Mouse (Mus musculus) testis, postnatal 10 days (tissue): ENCODE measurements around the gene Armh3.

Source experiments
- DNase-seq: peaks from one replicate; pipeline ENCODE4 v3.0.0; 2021; ENCODE audit warnings: low spot score

The Armh3 gene

DNA sequence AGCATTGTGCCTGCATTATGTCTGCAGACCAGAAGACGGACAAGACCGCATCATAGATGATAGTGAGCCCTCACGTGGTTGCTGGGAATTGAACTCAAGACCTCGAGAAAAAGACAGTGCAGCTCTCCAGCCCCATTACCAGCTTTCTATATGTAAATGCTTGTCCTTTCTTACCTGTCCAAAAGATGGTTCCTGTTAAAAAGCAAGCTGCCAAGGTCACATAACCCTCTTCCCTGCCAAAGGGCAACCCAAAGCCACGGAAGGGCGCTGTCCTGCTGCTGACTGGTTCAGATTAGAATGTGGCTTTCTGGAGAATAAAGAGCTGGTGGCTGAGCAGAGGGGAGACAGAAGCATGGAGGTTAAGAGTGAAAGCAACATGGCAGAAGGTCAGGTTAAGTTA lies 90.9 kb downstream of the Armh3 start:
- DNase-seq: no peak

DNA sequence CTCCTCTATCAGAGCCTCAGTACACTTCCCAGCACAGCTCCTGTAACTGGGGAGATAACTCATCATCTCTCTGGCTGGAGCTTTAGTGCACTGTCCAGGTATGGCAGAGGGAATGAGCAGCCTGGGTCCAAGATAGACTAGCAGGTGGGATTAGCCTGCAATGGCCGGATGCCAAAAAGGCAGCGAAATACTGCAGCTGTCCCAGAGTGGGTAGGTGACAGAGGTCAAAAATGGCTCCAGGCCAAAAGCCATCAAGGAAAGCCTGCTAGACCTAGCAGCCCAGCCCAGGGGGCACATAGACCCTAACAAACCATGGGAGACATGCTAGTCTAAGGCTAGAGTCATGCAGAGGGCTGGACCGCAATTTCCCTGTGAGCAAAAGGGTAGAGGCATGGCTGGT lies 94.4 kb downstream of the Armh3 start:
- DNase-seq: peak; percentile 50

DNA sequence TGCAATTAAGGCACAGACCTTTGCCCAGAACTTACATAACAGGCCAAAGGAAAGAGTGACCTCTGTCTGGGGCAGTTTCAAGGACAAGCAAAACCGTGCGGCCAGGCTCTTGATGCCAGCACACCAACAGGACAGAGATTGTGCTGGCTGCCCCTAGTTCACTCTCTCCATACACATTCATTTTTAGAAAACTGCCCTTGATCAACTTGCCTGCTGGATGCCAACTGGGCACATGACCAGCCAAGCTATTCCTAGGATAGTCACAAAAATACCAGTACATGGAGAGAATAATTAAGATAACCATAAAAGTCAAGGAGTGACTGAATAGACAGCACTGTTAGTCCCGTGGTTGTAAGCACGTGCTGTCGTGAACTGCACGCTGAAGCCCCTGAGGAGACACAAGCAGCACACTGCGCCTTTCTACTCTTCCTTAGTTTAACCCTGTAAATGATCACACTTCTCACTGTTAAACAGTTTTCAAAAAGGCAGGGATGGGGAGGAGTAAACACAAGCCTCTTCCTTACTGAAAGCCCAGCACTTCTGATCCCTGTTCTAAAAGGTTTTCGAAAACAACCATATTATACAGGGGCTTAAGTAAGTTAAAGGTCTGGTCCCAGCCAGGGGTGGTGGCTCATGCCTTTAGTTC lies 95.8 kb downstream of the Armh3 start:
- no peak for DNase-seq

DNA sequence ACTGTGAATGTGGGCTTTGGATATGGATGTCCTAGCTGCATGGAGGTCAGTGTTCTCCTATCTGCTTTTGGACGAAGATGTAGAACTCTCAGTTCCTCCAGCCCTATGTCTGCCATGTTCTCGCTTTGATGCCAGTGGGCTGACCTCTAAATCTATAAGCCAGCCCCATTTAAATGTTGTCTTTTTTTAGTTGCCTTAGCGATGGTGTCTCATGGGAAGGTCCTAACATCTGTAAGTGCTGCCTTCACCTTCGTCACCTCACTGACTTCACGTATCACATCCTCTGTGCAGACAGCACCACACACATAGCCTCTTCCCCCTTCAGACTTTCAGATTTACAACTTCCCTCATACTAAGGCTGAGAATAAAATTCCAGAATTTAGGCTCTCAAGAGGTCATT lies 97.5 kb downstream of the Armh3 start:
- no peak for DNase-seq

DNA sequence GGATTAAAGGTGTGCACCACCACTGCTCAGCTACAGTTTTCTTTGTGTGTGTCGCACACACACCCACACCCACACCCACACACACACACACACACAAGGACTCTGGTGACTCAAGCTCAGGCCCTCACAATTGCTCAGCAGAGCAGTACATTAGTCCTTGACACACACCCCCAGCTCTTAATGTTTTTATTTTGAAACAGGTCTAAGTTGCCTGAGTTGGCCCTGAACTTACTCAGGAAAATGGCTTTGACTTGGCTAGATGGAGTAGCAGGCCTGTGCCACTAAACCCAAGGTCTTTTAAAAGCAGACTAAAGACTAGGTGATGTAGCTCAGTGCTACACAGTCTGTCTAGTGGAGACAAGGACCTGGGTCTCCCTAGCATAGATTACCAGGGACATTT lies 102.6 kb downstream of the Armh3 start:
- DNase-seq: no peak

DNA sequence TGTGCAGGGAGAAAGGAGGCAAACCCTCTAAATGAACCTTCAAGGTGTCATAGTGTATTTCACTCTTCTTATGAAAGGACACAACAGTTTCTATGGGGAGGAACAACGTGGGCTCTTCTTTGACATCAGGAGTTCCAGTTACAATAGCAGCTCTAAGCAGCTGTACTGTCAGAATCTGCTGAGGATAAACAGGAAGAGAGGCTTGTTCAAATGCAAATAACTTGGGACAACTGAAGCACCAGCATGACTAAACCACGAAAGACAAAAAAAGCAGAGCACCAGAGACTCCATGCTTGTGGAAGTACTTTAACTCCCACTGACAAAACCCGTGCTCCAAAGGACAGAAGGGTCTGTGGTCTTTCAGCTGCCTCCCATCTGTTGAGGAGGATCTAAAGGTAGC lies 116.2 kb downstream of the Armh3 start:
- no peak for DNase-seq

DNA sequence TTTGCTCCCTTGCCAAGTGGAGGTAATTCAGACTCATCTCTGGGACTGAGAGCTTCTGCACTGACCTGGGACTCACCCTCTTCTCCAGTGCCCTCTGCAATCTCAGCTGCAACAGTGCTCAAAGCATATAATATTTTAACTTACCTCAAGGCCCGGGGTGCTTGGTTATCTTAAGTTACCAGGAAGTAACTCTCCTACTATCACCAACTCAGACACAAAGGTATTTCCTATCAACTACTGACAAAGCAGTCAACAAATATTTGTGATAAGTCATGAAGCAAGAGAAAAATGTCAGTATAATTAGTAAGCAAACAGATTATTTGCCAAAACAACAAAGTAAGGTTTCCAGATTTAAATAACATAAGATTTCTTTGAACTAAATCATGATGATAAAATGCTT lies 125.0 kb downstream of the Armh3 start:
- no peak for DNase-seq

DNA sequence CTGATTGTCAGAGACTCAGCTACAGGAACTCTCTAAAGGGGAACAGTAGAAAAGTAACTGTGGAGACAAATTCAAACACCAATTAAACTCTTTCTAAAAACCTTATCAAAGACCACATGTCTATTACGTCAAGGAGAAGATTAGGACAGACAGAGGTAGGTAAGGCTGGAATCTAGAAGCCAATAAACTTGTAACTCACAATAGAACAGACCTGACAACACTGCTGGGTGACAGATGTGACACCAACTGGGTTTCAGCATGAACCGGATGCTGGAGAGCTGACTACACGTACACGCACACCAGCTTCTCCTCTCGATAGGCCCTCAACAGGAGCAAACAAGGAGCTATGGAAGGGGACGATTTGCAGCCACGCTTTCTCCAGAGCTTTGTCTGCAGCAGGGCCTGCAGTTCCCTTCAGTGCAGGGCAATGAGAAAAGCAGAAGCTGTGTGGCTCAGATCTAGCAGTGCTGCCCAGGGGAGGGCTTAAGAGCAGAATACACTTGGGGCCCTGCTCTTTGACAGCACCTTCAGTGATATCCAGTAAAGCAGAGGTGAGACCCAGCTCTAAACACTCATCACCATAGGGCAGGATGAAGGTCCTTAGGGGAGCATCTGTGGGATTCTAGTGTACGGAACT lies 142.9 kb downstream of the Armh3 start:
- DNase-seq: no peak

DNA sequence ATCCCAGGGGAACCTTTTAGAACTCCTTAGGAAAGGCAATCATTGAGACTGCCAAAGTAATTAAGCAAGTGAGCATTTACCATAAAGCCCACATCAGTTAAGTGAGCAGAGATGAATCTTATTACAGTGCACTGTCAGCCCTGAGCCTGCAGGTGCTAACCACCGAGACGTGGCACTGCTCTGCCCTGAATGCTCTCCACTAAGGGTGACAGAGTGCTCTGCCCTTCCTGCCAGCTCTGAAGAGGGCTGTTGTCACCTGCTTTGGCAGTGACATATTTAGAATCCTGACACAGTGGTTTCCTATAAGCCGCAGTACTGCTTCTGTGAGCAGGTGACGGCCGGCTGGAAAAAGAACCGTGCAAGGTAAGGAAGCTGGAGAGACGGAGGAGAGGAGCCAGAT lies 143.8 kb downstream of the Armh3 start:
- DNase-seq: no peak

DNA sequence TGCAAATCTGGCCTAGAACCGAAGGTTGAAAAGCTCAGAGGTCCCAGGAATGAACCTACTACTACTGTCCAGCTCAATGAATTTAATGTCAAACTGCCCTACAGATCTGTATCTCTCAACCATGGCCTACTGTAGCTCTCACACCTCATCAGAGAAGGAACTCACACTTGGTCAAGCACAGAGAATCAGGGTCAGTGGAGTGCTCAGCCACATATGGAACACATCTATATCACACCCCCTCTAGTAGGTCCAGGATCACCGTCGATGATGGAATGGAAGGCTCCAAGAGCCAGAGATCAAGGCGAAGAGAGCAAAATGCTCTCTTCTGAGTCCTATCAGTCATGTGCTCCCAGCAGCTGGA lies 150.6 kb downstream of the Armh3 start:
- DNase-seq: no peak

DNA sequence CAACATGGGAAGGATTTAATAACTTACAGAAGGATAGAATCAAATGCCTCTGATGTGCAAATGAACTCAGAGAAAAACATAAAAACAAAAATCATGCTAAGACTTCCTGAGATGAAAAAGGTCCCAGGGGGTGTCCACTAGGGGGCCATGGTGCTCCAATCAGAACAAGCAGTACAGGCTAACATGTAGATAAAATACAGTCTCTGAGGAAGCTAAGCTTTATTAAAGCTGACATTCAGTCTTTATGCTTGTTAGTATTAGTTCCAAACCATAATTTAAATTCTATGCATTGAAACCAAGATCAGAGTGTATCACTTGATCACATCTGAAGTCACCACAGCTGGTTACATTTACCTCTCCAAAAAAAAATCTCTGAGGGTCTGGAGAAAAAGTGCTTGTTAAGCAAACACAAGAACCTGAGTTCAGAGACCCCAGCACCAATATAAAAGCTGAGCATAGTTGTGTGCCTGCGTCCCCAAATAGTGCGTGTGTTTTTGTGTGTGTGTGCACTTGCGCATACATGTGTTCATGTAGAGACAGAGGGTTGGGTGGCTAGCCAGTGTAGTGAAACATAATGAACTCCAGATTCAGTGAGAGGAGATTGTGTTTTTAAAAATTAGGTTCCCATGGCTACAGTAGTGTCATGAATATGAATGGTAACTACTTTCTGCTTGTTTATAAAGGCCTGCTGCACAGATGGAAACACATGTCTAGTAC lies 151.1 kb downstream of the Armh3 start:
- DNase-seq: peak; percentile 63

DNA sequence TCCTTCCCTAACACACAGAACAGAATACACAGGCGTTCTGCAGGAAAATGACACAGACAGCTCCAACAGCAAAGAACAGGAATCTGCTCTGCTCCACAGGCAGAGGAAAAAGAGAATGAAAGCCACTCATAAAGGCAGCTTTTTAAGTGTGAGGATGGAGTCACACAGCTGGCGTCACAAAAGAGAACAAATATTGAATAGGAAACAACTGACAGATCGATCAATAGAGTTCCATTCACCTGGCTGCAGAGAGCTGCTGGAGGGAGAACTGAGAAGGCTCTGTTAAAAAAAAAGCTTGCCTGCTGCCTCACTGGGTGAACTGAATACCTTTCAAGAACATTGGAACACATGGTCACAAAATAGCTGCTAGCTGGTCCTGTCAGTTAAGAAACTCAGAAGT lies 154.1 kb downstream of the Armh3 start:
- DNase-seq: no peak

DNA sequence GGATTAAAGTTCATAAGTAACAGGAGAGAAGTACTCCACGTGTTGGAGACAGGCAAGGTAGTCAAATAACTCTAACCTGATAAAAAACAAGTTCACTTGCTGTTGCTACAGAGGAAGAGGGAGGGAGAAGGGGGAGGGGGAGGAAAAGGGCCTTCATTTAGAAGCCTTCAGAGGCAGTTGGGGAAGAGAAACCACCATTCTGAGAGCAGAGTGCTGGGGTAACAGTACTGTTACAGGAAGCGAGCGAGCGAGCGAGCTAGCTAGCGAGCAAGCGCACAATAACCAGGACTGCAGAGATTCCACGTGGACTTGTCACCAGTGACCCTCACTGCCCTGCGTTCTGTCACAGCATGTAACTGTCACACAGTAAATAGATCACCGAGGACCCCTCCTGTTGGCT lies 154.9 kb downstream of the Armh3 start:
- no peak for DNase-seq

DNA sequence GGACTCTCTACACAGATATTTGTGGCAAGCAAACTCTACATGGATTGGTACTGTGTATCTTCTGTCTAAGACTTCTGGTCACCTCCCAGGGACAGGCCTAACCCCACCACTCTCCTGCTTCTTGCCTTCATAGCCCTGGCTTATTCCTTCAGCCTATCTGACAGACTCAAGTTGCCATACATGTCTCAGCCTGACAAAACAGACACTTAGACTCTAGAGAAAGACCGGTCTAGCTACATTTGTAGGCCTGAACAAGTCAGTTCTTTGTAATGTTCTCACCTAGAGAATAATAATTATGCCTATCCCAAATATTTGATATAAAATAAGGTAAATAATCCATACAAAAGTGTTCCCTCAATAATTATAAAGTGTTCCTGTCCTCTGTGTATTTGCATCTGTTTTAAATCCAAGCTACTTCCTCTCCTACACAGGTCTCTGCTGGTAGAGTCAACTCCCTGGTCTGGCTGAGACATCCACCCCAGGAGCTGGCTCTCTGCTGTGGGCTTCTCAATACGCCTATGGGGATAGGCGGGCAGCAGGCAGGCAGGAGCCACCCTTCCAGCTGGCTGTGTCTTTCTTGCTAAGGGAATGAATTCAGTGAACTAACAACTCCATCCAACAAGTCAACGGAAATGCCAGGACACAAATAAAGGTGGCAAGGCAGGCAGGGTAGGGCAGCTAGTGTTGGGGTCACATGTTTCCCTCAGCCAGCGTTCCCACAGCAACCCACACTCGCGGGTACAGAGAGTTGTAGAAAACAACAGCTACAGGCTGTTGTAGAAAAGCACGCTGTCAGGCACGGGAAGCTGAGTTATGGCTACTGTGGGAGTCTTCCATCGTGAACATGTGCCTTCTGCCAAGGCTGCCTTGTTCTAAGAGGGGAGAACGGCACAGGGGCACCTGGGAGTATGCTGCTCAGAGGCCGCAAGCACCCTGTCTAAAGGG lies 161.0 kb downstream of the Armh3 start:
- no peak for DNase-seq

DNA sequence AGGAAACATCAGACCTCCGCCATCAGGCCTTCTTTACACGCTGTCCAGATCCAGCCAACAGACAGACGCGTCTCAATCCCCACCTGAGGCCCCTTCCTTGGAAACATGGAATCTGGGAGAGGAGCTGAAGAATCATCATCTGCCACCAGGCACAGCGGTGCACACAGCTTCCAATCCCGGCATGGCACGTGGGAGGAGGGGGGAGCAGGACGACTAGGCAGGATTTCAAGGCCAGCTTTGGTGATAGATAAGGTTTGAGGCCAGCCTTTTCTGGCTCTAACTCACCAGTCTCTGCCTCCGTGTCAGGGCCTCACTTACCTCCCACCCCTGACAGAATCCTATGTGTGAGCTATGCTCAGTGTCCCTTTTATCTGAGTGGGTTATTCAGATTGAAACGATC lies 162.8 kb downstream of the Armh3 start:
- peak; percentile 79 for DNase-seq

DNA sequence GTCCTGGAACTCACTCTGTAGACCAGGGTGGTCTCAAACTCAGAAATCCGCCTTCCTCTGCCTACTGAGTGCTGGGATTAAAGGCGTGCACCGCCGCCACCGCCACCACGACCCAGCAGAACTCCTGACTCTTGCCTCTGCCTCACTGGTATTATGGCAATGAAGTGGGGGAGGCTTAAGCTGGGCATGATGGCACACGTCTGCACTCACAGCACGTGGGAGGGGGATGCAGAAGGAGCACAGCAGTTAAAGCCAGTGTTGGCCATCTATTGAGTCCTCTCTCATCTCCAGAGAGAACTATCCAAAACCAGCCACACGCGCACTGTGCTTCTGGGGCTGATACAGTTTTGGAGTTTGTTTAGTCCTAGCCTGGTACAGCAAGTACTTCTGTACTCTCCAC lies 164.6 kb downstream of the Armh3 start:
- no peak for DNase-seq

DNA sequence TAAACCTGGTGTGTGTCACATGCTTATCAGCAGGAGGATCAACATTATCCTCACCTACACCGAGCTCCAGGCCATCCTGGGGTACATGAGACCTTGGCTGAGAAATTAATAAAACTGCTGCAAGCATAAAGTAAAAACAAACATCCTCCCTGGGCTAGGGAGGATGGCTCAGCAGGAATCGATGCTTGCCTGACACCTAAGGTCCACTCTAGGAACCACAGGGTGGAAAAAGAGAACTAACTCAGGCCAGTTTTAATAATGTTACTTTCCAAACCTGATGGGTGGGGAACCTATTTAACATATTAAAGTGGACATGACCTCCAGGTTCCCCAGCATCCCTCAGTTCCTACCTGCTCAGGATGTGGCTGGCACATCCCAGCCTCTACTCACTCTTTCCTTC lies 167.6 kb downstream of the Armh3 start:
- DNase-seq: no peak

DNA sequence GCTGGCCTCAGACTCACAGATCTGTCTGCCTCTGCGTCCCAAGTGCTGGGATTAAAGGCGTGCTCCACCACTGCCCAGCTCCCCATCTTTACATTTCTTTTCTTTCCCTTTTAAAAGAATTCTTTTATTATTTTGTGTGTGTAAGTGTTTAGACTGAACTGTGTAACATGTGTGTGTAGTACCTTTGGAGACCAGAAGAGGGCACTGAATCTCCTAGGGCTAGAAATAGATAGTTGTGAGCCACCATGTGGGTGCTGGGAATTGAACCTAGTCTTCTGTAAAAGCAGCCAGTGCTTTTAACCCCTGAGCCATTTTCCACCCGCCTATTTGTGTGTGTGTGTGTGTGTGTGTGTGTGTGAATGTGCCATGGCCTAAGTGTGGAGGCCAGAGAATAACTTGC lies 170.6 kb downstream of the Armh3 start:
- DNase-seq: no peak

DNA sequence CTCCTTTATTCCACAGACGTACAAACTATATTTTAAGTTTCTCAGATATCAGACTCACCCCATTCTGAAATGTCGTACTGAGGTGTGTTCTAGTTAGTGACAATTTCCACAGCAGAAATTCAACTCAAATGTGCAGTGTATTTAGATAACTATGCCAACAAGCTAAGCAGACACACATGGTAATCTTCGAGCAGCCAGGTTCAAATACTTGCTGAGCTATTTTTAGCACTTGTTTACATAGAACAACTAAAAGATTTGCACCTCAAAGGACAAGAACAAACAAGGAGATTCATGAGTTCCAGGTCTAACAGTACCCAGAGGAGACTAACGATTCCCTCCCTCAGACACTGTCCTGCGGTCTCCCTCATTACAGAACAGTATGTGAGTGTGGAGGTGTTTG lies 171.2 kb downstream of the Armh3 start:
- no peak for DNase-seq

DNA sequence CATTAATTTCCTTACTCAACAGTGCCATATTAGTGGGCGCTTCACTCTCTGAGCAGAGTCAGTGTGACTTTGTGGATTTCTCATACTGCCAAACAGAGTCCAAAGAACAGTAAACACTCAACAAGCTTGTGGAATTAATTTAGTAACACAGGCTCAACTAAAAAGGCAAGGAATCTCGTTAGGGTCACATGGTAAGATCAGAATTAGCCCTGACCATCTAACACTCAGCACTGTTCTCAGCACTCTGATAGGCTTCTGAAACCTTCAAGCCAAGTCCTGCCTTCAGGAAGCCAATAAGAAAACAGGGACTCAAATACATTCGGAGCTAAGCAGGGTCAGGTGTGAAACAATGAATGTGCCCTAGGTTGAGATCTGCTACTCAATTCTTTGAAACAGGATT lies 172.1 kb downstream of the Armh3 start:
- no peak for DNase-seq

DNA sequence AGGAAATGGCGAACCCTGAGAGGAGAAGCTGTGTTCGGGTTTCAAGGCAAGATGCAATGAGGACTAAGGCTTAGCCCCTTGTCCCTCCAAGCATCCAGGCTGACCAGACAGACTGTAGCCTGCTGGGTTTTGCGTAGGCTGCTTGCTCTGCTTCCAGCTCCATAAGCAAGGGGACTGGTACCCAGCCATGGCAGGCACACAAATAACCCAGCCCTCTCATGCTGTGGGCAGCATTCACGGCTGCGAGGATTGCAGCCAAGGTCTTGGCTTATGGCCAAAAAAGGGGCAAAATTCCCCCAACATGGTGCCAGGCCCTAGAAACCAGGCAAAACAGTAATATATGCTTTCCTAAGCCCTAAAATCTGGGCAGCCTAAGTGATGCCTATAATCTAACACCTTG lies 176.5 kb downstream of the Armh3 start:
- DNase-seq: no peak

DNA sequence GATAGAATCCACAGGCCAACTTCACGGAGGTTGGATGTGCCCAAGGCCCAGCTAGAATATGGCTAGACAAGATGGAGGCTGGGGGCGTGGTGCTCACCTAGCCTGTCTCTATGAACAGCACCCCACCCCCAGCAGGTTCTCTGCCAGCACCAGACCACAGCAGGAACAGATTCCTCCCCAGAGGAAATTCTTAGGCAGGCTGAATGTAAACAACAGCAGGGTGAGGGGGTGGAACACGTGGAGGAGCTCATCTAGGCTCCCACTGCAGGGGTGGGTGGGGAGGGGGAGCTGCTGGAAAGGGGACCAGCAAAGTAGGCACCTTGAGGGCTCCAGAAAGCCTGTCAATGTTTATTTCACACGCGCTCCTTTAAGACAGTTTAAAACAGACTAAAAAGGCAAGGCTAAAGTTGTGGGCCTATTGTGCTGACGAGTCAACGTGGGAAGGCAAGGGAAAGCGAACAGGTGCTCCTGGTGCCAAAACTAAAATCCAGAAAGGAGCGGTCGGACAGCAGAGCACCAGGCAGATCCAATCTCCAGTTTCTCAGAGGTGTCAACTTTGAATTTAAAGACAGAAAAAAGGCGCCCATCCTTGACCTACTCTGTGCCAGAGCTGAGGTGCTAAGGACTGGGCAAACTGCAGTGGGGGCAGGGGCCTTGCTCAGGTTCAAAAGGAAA lies 180.3 kb downstream of the Armh3 start:
- DNase-seq: no peak
